Mouse (Mus musculus) c-Kit-positive CD71-positive TER-119-positive erythroid progenitor cells, embryonic 14.5 days (primary cell): ENCODE results near the gene Inpp5a.

Experiments used
- DNase-seq: peaks from one replicate; pipeline ENCODE4 v3.0.0-alpha.2; 2013; ENCODE audit warnings: low spot score

The Inpp5a gene

GRCm38 (mm10) chr7:139477748-139478147 is 88.8 kb downstream of the Inpp5a start:
- DNase-seq = no peak

- DNase-seq = no peak
Measured at GRCm38 (mm10) chr7:139479077-139479476, 90.2 kb downstream of the Inpp5a start.

DNA sequence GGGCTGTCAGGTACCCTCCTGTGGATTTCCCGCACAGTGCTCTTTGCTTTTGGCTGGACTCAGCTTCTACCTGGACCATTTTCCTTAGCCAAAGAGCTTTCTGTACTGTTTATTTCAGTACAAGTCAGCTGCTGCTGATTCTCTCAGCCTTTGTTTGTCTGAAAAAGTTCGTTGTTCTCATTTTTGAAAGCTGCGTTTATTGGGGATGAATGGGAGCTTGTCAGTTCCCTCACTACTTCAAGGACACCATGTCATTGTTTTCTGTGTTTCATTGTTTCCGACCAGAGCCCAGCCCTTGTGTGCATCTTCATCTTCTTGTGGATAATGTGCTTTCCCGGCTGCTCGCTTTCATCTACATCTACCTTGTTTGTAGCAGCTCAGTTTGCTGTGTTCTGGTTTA is 90.7 kb downstream of the Inpp5a start:
- DNase-seq = no peak

DNA sequence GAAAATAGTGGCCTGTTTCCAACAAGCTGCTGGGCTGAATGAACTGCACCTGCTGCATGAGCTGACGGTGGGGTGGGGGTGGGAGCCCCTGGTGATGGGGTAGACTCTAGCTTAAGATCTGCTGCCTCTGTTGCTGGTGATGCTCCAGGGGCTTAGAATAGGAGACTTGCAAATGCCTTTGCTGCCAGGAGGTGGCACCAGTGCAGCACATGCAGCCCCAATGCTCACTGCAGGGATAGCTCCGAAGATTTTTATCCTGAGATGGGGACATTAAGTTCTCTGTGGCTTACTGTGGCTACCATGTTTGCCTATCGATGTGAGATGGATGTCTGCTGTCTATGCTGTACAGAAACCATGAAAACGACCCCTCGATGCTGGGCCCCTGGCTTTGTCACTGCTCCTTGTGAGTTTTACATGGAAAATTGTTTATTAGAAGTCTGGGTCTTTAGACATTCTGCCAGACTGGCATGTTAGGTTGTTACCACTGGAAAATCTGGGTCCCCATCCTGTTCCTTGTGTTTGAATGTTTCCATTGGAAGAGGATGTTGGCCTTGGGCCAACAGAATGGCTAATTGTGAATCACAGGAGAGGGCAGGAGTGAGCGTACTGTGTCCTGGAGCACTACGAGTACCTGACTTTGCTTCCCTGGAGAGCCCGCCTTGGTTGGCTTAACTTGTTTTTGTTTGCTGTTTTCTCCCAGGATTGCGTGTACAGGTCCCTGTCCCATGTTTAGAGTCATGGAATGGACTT is 95.5 kb downstream of the Inpp5a start:
- DNase-seq = no peak

GRCm38 (mm10) chr7:139489721-139490211 is 100.9 kb downstream of the Inpp5a start:
- no peak for DNase-seq

GRCm38 (mm10) chr7:139492351-139492750 is 103.4 kb downstream of the Inpp5a start:
- DNase-seq = no peak

- DNase-seq = no peak
Measured at GRCm38 (mm10) chr7:139492946-139493345, 104.0 kb downstream of the Inpp5a start.

DNA sequence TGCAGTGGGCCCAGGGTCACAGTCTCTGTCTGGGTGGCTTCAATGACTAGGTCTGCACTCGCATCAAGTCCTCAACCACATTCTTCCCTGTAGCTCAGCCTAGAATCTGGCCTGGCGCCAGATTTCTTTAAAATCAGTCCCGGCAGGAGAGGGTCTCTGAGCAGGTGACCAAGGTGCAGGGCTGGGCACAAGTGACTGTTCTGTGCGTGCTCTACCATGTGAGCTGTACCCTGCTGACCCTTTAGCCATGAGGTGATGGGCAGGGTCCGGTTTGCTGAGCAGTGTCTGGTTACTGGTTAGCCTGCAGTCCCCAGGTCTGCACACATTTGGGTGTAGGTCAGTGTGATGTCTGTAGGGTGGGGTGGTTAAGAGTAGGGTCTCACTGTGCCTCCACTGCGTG is 106.9 kb downstream of the Inpp5a start:
- DNase-seq = no peak

GRCm38 (mm10) chr7:139498038-139498625 is 109.2 kb downstream of the Inpp5a start:
- no peak for DNase-seq

GRCm38 (mm10) chr7:139504064-139504463 is 115.2 kb downstream of the Inpp5a start:
- no peak for DNase-seq

- no peak for DNase-seq
Measured at GRCm38 (mm10) chr7:139506677-139507412, 117.9 kb downstream of the Inpp5a start.

DNA sequence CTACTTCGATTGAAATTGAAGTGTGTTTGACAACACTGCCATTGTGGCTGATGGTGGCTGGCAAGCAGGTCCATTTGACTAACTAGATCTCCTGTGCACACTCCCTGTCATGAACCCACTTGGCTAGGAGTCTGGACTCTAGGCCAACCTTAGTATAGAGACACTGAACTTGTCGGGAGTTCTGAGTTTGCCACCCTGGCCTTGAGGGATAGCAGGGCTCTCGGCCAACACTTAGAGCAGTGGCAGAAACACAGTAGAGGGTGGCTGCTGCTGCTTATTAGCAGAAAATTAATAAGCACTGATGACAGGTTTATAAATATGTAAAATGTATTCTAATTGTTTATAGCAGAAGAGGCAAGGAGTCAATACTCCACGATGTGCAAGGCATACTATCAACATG is 120.0 kb downstream of the Inpp5a start:
- no peak for DNase-seq

GRCm38 (mm10) chr7:139515959-139516660 is 127.2 kb downstream of the Inpp5a start:
- no peak for DNase-seq

GRCm38 (mm10) chr7:139516661-139517016 is 127.7 kb downstream of the Inpp5a start:
- DNase-seq = no peak

GRCm38 (mm10) chr7:139518352-139518751 is 129.4 kb downstream of the Inpp5a start:
- no peak for DNase-seq

DNA sequence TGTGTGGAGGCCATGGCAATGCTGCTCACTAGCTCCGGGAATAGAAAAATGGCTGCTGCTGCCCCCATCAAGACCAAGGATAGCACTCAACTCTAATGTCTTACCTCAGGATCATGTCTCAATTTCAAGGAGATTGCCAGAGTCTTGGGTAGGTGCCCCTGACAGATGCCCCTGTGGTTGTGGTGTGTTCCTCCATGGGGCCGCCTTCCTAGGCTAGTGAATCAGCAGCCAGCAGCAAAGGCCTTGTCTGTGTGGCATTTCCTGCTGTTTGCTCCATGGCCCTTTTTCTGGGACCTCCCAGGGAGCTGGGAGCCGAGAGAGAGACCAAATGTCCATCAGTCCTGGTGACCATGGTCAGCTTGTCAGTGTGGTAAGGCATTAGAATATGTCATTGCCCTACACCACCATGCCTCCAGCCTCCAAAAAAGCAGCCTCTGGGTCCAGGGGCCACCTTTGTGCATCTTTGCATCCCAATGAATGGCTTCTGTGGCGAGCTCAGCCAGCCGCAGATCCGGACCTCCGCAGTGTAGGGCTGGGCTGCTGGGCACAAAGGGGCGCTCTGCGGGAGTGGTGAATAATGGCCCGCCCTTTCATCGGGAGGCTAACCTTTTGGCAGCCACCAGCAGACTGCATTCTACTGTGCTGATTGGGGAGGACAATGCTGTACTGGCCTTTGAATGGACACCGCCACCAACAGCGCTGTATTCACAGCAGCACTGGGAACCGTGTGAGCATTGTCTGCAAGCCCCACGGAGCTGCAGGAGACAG is 139.6 kb downstream of the Inpp5a start:
- DNase-seq = no peak

DNA sequence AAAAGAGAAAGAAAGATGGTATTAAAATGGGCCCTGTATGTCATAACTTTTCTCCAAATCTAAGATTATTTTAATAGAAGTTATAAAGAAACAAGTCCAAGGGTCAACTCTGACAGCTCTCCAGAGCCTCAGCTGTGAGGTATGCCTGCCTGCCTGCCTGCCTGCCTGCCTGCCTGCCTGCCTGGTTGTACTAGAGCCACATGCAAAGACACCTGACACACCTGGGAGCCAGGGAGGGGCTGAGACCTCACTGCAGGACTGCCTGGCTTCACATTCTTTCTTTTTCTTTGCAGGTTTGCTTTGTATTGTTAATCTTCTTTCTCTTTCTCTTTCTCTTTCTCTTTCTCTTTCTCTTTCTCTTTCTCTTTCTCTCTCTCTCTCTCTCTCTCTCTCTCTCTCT is 140.3 kb downstream of the Inpp5a start:
- no peak for DNase-seq

DNA sequence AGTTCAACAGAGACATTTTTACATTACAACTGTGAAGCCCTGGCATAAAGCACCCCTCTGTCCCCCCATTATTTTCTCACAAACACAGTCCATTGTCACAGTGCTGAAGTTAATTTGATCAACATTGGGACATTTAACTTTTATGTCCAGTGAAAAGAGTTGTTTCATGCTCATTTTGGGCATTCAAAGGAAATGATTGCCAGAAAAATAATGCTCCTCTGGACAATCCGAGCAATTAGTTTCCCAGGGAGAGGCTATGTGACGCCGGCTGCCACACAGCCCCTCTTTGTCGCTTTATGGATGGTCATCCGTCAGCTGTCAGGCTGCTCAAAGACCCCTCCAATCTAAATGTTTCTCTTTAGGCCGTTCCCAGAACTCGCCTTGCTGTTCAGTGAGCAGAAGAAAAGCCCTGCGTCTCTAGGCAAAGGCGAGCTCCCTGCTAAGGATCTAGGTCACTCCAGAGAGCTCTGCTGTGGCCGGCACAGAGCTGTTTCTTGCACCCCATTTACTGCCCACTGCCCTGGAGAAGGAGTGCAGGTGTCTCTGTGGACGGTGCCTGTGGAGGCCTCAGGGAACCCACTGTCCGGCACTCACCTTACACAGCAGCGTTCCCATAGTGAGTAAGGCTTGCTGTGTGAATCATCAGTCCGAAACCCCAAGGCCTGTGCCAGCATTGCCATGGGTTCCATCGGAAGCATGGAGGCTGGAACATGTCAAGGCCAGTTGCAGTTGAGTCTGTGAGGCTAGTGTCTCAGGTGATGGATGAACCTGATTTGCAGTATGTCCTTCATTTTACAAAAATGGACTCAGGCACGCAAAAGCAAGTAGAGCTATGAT is 141.9 kb downstream of the Inpp5a start:
- DNase-seq = no peak

- no peak for DNase-seq
Measured at GRCm38 (mm10) chr7:139531428-139531801, 142.5 kb downstream of the Inpp5a start.

DNA sequence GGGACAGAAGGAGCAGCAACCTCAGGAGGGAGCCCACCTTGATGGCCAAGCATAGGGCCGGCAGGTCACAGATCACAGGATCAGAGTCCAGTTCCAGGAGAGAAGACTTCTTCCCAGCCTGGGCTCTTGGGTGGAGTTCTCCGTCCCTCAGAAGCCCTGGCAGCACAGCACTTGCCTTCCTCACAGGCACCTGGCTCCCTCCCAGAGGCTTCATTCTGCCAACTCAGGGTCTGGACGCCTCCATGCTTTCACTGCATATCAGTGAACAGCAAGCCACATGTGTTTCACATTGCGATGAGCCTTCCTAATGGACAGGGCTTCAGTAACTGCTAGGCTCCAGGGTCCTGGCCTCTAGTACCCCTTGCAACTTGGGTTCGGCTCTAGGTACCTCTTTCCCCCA is 147.4 kb downstream of the Inpp5a start:
- no peak for DNase-seq

- DNase-seq = no peak
Measured at GRCm38 (mm10) chr7:139536831-139537230, 147.9 kb downstream of the Inpp5a start.
